Mouse (Mus musculus): ENCODE data around the gene Lrrn2. TPM values are rescaled to one million over a fixed set of nuclear protein-coding genes. Genes with fewer than 3 reads are reported as not detected.

Lrrn2 gene
- 11.4 and 14.0 TPM in 2 replicates for polyA plus RNA-seq (2015; fragmentation: Nextera tagmentation; extraction: Ambion mirVana)

GRCm38 (mm10) chr1:132880161-132881005, at the start of gene Lrrn2:
Lrrn2 (plus strand) TSS chr1:132880273.

Small RNAs within 50 kb of the gene (microRNA-seq; reads per million reads assigned to microRNA genes)
- not detected for gene Gm44300 (ENCODE audit: borderline replicate concordance, insufficient number of aligned reads)

Other genes starting within 250 kb of the Lrrn2 start
- 4.3 and 9.9 TPM in 2 replicates for gene Nfasc, start 138.5 kb upstream of the Lrrn2 start, polyA plus RNA-seq (2015; fragmentation: Nextera tagmentation; extraction: Ambion mirVana)
- gene Mdm4, start 150.3 kb downstream of the Lrrn2 start, polyA plus RNA-seq (2015; fragmentation: Nextera tagmentation; extraction: Ambion mirVana) = 9.3 and 16.1 TPM in 2 replicates
- 1.4 and 1.8 TPM in 2 replicates for gene Pik3c2b, start 165.4 kb downstream of the Lrrn2 start, polyA plus RNA-seq (2015; fragmentation: Nextera tagmentation; extraction: Ambion mirVana)

All from adrenal gland, postnatal 0 days (tissue).